Mouse (Mus musculus) heart, embryonic 11.5 days (tissue): ENCODE results near the gene Ccdc65. TPM values are rescaled to one million over a fixed set of nuclear protein-coding genes. Genes with fewer than 3 reads are reported as not detected.
A peak's percentile ranks its signal among the peaks of the same experiment; 100 is the strongest.

Experiments
- ATAC-seq: fragments of 200-750 bp; cut with Nextera tagmentation; replicated peaks from 2 replicates; pipeline ENCODE4 v1.8.0; 2017; ENCODE audit warnings: moderate library complexity; ENCODE audit not compliant: insufficient number of reproducible peaks, low FRiP score, low TSS enrichment
- H3K27ac ChIP-seq: fragments of 300-500 bp; sonication (generic); 2 replicates; pipeline ENCODE4 v1.5.1; 2014; ENCODE audit warnings: mild to moderate bottlenecking, low read depth, low read length
- H3K27me3 ChIP-seq: fragments of 300-500 bp; sonication (generic); 2 replicates; pipeline ENCODE4 v1.6.1; 2014; ENCODE audit warnings: mild to moderate bottlenecking, low read length, mixed read lengths; ENCODE audit not compliant: control insufficient read depth, insufficient read depth
- H3K36me3 ChIP-seq: fragments of 300-500 bp; sonication (generic); 2 replicates; pipeline ENCODE4 v1.6.1; 2014; ENCODE audit warnings: mild to moderate bottlenecking, low read length, moderate library complexity, mixed read lengths; ENCODE audit not compliant: control insufficient read depth, insufficient read depth
- H3K4me1 ChIP-seq: fragments of 300-500 bp; sonication (generic); 2 replicates; pipeline ENCODE4 v1.6.1; 2014; ENCODE audit warnings: low read length; ENCODE audit not compliant: control insufficient read depth, insufficient read depth
- H3K4me2 ChIP-seq: fragments of 300-500 bp; sonication (generic); 2 replicates; pipeline ENCODE4 v1.6.1; 2014; ENCODE audit warnings: mild to moderate bottlenecking, moderate library complexity
- H3K4me3 ChIP-seq: fragments of 300-500 bp; sonication (generic); 2 replicates; pipeline ENCODE4 v1.5.1; 2014; ENCODE audit warnings: low read depth, low read length
- H3K9ac ChIP-seq: fragments of 300-500 bp; sonication (generic); 2 replicates; pipeline ENCODE4 v1.6.1; 2014; ENCODE audit warnings: mild to moderate bottlenecking, low read depth, low read length, moderate library complexity
- H3K9me3 ChIP-seq: fragments of 300-500 bp; sonication (generic); replicated peaks from 2 replicates; pipeline ENCODE4 v1.6.1; 2016; ENCODE audit warnings: low read length; ENCODE audit not compliant: control insufficient read depth
- WGBS: fragments of 180-500 bp; shearing (Covaris S2); extraction: QIAGEN DNeasy Blood & Tissue Kit; methylation state at CpG from one replicate; pipeline ENCODE4 v1.1.7; 2014; ENCODE audit not compliant: insufficient replicate concordance; 5-methylcytosine and 5-hydroxymethylcytosine counted together
- polyA plus RNA-seq: library from polyadenylated mRNA; unstranded; fragments of >200 nt; fragmentation: Nextera tagmentation; extraction: Ambion mirVana; gene quantifications from 2 replicates; pipeline ENCODE4 v1.2.1, GENCODE M21; 2014

The Ccdc65 gene
- polyA plus RNA-seq, 1 experiment from 2014 or later, result 0.37 TPM

DNA sequence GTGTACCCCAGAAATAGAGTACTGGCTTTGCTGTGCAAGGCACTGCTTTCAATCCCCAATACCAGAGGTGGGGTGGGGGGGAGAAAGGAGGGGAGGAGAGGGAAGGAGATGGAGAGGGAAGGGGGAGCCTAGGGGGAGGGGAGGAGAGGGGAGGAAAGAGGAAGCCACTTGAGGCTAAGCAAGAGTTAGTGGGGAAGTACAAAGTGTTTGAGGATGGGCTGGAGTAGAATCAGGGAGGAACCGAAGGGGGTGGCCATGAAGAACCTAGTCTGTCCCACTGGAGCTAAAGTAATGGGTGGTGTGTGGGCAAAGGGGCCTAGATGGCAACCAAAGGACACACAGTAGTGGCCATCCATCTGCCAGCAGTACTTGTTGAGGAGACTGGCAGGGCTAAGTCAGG is 24.3 kb upstream of the Ccdc65 start:
- H3K27me3 ChIP-seq, result peaks cover 5% of the 10 kb centered on the region; the same call in 1 of the 2 replicates
- H3K9me3 ChIP-seq, result no peaks in the 10 kb centered on the region
- H3K4me3 ChIP-seq, result no peak overlapping the region
- H3K4me1 ChIP-seq, result peaks cover 4% of the 10 kb centered on the region; the same call in 1 of the 2 replicates
- 88% methylated on average over 1 of the region's 1 CpGs for WGBS
- no peak overlapping the region for H3K27ac ChIP-seq
- H3K4me2 ChIP-seq, result no peak overlapping the region
- no peaks in the 10 kb centered on the region for H3K36me3 ChIP-seq
- H3K9ac ChIP-seq, result no peak overlapping the region
- no peak for ATAC-seq

DNA sequence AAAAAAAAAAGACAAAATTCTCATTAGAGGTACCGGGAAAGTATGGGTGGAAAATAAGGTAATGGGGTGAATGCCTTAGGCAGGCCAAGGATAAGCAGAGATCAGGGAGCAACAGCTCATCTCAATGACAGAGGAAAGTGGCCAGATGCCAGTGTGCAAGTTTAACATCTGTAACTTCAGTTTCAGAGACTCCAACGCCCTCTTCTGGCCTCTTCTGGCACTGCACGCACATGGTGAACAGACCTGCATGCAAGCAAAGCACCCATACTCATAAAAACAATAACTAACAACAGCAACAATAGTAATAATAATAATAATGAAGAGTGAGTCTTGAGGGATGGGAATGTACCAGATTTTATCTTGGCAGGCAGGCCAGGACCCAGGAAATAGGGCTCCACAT is 22.1 kb upstream of the Ccdc65 start:
- 61% methylated on average over 3 of the region's 3 CpGs for WGBS
- no peak overlapping the region for H3K4me2 ChIP-seq
- no peak overlapping the region for H3K27ac ChIP-seq
- no peaks in the 10 kb centered on the region for H3K36me3 ChIP-seq
- no peak for ATAC-seq
- H3K4me3 ChIP-seq, result no peak overlapping the region
- H3K27me3 ChIP-seq, result peaks cover 3% of the 10 kb centered on the region; the same call in 1 of the 2 replicates
- H3K4me1 ChIP-seq, result peaks cover 8% of the 10 kb centered on the region
- H3K9me3 ChIP-seq, result no peaks in the 10 kb centered on the region
- H3K9ac ChIP-seq, result no peak overlapping the region

DNA sequence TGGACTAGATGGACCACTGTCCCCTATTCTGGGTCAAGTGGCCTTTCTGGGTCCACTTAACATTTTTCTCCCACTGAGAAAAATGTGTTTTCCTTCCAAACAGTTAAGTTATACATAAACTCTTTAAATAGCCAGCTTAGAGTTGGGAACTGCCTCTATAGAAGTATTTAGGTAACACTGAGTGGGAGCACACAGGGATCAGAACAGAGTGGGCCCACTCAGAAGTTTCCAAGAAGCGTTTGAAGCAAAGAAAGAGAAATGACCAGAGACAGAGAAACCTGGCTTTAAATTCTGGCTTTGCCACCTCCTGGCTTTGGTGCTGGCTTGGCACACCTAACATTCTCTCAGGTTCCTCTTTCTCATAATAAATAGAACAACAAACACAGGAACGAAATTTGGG is 18.3 kb upstream of the Ccdc65 start:
- H3K9ac ChIP-seq, result no peak overlapping the region
- peaks cover 23% of the 10 kb centered on the region for H3K4me1 ChIP-seq
- H3K27ac ChIP-seq, result no peak overlapping the region
- H3K36me3 ChIP-seq, result no peaks in the 10 kb centered on the region
- H3K9me3 ChIP-seq, result no peaks in the 10 kb centered on the region
- WGBS, result 85% methylated on average over 2 of the region's 2 CpGs
- no peak overlapping the region for H3K4me2 ChIP-seq
- no peaks in the 10 kb centered on the region for H3K27me3 ChIP-seq
- H3K4me3 ChIP-seq, result no peak overlapping the region
- ATAC-seq, result no peak

DNA sequence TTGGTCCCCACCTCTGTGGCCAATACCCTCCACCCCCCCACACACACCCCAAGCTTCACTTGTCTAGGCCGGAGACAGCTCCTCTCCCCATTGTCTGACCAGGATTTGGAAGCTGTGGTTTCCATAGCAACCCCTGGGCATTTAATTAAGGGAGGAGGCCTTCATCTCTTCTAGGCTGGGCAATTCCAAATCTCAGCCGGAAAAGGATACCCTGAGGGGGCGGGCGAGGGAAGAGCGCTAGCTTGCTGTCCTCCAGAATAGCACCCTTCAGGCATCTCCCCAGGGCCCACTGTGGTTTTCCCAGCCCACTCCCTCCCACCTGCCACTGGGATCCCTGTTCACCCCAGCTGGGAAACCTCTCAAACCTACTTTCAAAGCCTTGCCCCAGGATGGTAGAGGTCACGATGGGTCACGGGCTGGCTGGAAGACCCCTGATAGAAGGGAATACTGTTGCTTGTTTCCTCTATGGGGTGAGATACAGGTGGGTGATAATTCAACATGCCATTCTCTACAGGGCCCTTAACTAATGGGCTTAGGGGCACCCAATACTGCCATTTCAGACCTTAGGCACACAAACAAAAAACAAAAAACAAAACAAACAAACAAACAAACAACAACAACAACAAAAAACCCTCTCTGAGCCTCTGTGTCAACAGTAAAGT is 16.4 kb upstream of the Ccdc65 start:
- Histone ChIP-seq H3K27ac (peak overlapping the region; percentile 82), H3K4me1 (peaks cover 23% of the 10 kb centered on the region), H3K36me3 (no peaks in the 10 kb centered on the region), H3K27me3 (no peaks in the 10 kb centered on the region), H3K4me2 (peak overlapping the region; percentile 12; the same call in 1 of the 2 replicates), H3K9ac (no peak overlapping the region), H3K9me3 (no peaks in the 10 kb centered on the region), H3K4me3 (no peak overlapping the region)
- WGBS, result 48% methylated on average over 7 of the region's 7 CpGs
- no peak for ATAC-seq

DNA sequence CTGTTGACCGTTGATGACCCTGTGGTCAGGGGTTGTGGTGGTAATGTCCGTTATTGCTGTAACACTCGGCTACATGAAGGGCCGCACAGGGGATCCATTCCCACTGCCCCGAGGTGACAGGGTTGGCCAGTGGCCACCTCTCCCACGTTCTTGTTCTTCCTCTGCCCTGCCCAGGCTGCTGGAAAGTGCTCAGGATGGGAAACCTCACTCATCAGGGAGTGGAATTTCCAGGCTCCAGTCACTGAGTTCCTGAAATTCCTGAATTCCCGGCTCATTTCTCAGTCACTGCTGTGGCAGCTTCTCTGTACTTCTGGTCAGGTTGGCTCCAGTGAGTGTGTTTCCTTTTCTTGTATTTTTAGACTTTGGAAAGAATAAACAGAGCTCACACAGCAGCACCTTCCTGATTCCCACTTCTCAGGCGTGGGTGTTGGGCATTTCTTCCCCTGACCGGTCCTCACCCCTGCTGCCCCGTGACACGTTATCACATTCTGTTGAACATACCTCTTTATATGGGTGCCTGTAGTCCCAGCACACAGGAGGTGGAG is 15.8 kb upstream of the Ccdc65 start:
- no peaks in the 10 kb centered on the region for H3K36me3 ChIP-seq
- 19% methylated on average over 11 of the region's 11 CpGs for WGBS
- peak overlapping the region; percentile 12 for H3K4me2 ChIP-seq
- ATAC-seq, result peak; percentile 78; the same call in 1 of the 2 replicates
- no peaks in the 10 kb centered on the region for H3K9me3 ChIP-seq
- H3K4me3 ChIP-seq, result no peak overlapping the region
- no peak overlapping the region for H3K9ac ChIP-seq
- H3K27ac ChIP-seq, result peak overlapping the region; percentile 82
- peaks cover 23% of the 10 kb centered on the region for H3K4me1 ChIP-seq
- H3K27me3 ChIP-seq, result no peaks in the 10 kb centered on the region

DNA sequence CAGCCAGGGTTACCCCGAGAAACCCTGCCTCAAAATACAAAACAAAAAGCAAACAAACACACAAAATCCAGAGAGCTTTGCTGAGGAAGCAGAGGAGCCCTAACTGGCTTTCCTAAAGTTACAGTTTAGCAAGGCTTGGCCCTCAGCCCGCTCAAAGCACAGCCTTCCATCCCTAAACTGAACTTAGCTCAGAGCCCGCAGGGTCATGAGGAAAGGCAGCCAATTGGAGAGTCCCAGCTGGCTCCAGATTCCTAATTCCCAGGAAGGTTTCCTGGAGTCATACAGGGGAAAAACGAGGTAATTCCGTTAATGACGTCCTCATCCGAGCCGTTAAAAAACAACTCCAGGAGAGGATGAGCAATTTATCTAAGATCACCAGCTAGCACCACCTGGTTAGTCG is 12.3 kb upstream of the Ccdc65 start:
- H3K4me2 ChIP-seq, result no peak overlapping the region
- H3K4me3 ChIP-seq, result no peak overlapping the region
- no peak overlapping the region for H3K27ac ChIP-seq
- H3K27me3 ChIP-seq, result peaks cover 13% of the 10 kb centered on the region
- no peak for ATAC-seq
- no peaks in the 10 kb centered on the region for H3K9me3 ChIP-seq
- WGBS, result 49% methylated on average over 9 of the region's 9 CpGs
- H3K9ac ChIP-seq, result no peak overlapping the region
- peaks cover 26% of the 10 kb centered on the region for H3K4me1 ChIP-seq
- no peaks in the 10 kb centered on the region for H3K36me3 ChIP-seq

DNA sequence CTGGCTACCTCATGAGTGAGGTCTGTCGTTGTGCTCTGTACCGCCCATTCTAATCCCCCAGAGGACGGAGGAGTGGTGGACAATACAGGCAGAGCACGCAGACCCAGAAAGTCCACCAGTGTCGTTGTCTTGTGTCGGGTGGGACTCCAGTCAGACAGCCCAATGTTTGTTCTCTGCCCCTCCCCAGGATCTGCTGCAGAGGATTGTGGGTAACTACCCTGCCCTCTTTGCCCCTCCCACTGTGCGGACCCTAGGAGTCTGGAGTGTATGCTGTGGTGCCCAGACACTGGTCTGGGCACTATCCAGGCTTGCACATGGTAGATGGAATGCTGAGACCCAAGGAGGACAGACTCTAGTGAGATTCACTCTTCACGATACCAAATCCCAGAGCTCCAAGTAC is 11.8 kb upstream of the Ccdc65 start:
- H3K9ac ChIP-seq, result no peak overlapping the region
- H3K4me3 ChIP-seq, result no peak overlapping the region
- peaks cover 21% of the 10 kb centered on the region for H3K4me1 ChIP-seq
- ATAC-seq, result no peak
- H3K27ac ChIP-seq, result no peak overlapping the region
- H3K4me2 ChIP-seq, result no peak overlapping the region
- no peaks in the 10 kb centered on the region for H3K9me3 ChIP-seq
- no peaks in the 10 kb centered on the region for H3K36me3 ChIP-seq
- WGBS, result 48% methylated on average over 8 of the region's 8 CpGs
- H3K27me3 ChIP-seq, result peaks cover 17% of the 10 kb centered on the region

DNA sequence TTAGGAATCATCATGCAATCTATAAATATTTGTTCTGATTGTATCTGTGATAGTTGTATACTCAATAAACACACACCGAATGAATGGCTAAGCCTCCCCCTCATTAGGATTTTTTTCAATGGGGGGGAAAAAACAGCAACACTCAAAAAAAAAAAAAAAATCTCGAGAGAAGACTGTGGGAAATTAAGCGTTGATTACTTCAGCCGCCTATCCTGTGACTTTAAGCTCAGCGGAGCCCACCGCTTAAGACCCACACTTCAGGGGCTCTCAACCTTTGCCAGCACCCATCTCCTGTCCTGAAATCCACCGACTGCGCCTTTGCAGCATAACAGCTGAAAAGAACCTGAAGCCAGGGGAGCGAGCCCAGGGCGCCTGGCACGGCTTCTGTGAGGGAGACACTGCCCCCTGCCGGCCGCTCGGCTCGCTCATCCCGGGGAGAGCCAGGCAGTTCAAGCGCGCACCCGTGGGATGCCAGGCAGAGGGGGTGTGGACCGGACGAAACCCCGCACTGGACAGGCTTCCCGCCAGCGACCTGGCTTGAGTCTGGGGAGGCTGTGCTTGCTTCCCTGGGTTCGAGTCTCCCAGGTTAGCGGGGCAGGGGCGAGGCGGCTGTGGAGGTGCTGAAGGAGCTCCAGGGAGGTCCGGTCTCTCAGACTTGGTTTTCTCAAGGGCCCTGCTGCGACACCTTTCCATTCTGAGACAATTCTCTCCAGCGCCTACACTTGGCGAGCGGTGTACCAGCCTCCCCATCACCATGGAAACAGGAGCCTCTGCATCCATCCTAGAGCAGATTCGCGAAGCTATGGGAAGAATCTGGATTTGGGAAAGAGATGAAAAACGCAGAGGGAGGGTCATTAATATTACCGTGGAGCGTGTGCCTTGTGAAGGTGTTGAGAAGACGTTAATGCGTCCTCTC is 8.6 kb upstream of the Ccdc65 start:
- Histone ChIP-seq H3K4me2 (peak overlapping the region; percentile 67), H3K4me3 (peak overlapping the region; percentile 35), H3K9me3 (no peaks in the 10 kb centered on the region), H3K27ac (no peak overlapping the region), H3K9ac (peak overlapping the region; percentile 44; the same call in 1 of the 2 replicates), H3K4me1 (peaks cover 4% of the 10 kb centered on the region), H3K27me3 (peaks cover 33% of the 10 kb centered on the region), H3K36me3 (no peaks in the 10 kb centered on the region)
- WGBS, result 6% methylated on average over 40 of the region's 40 CpGs
- ATAC-seq, result peak; percentile 59; the same call in 1 of the 2 replicates
